Mouse (Mus musculus) kidney, adult 9 months (tissue): ENCODE data around the gene Slc30a3.

Experiments
- DNase-seq: peaks from one replicate; pipeline ENCODE4 v3.0.0; 2022

Slc30a3 gene

DNA sequence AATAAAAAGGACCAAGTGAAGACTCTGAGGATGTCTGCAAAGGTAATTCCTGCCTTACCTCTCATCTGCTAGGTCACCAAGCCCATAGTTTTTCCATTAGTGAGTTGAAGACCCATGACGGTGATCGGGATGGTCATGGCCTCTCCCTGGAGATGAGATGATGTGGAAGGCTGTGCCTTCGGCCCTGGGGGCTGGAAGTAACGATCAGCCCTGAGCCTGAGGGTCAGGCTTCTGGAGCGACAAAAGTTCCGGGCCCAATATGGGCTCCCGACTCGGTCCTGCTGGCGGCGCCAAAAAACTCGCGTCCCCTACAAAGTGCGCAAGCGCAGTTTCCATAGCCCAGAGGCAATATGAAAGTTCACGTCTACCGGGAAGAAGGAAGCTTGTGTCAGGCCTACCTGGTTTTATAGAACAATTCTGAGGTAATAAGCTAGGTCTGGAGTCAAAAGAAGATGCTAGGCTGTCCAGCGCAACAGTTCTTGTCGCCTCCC is at the start of gene Slc30a3:
Slc30a3 (minus strand) TSS at position 238 of the 491 bp plus-strand sequence.
- no peak for DNase-seq

- peak; percentile 93 for DNase-seq
Observed at GRCm38 (mm10) chr5:31154152-31154553, 46.1 kb upstream of the Slc30a3 start, which contains the start of gene Mpv17. Mpv17 (minus strand) TSS chr5:31154251.

GRCm38 (mm10) chr5:31153516-31154151 is 45.6 kb upstream of the Slc30a3 start:
- DNase-seq, result no peak

DNA sequence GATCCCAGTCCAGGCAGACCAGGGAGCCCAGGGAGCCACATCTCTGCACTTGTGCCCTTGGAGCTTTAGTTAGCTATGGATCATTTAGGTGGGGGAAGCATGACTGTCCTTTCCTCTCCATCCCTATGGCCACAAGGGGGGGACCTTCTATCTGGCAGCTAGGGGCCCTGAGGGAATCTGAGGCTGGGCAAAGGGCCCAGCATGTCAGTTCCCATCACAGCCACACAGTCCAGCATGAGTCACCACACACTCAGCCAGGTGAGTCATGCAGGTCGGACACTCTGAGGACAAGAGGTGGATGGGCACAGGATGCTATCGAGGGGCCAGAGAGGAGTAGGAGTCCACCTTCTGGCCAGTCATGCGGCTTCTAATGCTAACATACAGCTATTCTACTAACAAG is 43.7 kb upstream of the Slc30a3 start:
- no peak for DNase-seq

- no peak for DNase-seq
Observed at GRCm38 (mm10) chr5:31149781-31150180, 41.7 kb upstream of the Slc30a3 start.

- DNase-seq, result no peak
Observed at GRCm38 (mm10) chr5:31138968-31139425, 31.0 kb upstream of the Slc30a3 start.

DNA sequence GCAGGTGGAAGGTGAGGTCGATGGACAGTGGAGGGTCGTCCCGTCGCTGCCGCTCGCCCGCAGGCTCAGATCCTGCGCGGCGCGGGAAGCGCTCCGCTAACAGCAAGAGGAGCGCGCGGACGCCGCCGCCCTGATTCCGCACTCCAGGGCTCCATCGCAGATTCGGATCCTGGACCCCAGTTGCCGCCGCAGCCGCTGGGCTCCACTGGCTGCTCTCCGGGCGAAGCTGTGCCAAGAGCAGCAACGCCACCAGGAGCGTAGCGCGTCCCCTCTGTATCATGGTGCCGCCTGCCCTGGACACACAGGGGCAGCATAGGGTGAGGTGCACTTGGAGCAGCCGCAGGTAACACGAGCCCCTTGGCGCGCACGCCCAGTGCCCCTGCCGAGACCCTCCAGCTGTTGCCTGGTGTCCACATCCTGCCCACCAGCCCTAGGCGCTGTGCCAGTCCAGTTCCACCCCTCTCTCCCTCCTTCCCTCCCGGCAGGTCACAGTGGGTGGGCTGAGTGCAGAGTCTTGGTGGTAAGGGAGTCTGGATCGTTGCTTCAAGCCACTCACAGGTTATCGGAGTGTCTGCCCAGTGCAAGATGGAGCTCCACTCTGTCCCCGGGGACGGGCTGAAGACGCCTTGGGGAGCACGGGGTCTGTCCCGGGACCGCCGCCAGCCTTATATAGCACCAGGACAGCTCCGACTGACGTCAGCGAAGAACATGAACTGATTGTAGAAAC is 30.4 kb upstream of the Slc30a3 start, which contains the start of gene Ucn:
Ucn (minus strand) TSS at position 589 of the 727 bp plus-strand sequence.
- DNase-seq, result no peak

DNA sequence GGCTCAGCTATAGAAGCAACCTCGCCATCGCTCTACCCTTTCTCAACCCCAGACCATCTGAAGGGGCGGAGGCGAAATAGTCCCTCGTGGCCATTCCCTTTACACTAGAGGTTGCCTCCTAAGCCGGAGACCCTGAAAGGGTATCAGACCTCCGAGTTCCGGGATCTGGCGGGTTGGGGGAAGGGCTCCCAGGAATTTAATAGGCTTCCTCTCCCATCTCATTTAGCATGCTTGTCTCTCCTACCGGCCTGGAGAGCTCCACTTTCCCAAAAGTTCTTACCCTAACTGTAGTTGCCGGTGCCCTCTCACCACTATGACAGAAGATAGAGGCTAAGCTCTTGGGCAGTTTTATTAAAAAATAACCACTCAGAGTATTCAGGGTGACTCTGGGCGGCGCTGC is 29.6 kb upstream of the Slc30a3 start:
- no peak for DNase-seq

GRCm38 (mm10) chr5:31136730-31137424 is 28.8 kb upstream of the Slc30a3 start:
- no peak for DNase-seq

- no peak for DNase-seq
Observed at GRCm38 (mm10) chr5:31126050-31126449, 18.0 kb upstream of the Slc30a3 start.

DNA sequence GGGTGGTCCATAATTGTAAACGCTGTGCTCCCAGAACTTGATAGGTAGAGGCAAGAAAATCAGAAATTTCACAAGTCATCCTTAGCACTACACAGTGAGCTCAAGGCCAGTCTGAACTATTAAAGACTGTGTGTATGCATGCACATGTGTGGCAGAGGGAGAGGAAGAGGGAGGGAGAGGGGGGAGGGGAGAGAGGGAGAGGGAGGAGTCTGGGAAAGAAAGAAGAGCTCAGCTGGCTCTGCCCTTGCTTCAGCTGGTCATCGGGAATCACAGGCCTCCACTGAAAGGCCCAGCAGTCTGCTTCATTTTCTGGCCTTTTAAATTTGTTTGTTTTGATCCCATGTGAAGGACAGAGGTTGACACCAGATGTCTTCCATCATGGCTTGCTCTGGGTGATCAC is 15.4 kb upstream of the Slc30a3 start:
- no peak for DNase-seq

DNA sequence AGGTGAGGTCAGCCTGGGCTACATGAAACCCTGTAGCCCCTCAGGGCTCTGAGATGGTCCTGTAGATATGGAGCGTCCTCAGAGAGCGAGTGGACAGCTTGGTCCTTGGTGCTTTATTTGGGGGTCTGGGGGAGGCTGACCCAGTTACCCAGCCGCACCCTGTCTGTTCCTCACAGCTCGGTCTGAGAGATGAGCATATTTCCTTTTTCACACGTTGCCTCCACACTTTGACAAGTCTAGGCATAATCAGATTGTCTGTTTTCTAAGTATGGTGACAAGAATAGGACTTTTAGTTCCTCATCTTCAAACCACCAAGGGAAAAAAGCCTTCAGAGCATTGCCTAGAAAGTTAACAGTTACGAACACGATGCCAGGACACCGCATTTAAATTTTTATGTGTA is 13.1 kb upstream of the Slc30a3 start:
- no peak for DNase-seq

DNA sequence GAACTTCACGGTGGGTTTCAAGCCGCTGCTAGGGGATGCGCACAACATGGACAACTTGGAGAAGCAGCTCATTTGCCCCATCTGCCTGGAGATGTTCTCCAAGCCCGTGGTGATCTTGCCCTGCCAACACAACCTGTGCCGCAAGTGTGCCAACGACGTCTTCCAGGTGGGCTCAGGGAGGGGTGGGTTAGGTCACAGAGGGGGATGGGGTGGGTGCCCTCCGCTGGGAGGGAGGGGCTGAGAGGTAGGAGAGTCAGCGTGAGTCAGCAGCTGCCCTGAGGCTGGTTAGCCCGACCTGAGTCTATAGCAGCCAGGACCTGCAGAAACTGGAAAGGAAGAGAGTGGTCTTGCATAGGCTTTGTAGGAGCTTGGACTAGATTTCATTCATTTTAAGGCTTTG is 8.9 kb upstream of the Slc30a3 start:
- no peak for DNase-seq

DNA sequence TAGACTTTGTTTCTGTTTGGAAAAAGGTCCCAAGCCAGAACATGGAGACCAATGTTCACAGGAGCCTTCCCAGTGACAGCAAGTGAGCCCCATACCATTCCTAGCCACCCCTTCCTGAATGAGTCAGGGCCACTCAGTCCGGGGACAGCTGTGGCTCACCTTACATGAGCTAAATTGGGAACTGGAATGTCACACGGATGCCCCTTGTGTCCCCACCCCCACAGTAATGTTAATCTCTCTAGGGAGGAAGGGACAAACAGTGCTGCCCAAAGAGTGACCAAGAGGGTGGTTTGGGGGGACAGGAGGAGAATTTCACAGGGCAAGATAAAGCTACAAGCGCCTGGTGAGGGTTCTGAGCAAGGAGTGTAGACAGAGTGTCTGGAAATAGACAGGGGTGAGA is 8.3 kb upstream of the Slc30a3 start, which contains the start of gene Trim54:
Trim54 (plus strand) TSS at position 359 of the 400 bp plus-strand sequence.
- no peak for DNase-seq

DNA sequence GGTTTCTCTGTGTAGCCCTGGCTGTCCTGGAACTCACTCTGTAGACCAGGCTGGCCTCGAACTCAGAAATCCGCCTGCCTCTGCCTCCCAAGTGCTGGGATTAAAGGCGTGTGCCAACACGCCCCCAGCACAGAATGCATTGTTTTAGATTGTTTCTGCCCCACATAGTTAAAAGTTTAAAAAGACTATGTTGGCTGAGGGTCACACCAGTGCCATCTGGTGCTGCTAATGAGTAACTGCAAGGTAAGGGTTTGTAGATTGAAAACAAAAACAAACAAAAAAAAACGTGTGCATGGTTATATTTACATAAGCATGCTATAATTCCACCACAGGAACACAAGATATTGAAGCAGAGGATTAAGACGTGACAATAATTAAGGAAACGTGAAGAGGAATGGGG is 2.7 kb upstream of the Slc30a3 start:
- peak; percentile 9 for DNase-seq

DNA sequence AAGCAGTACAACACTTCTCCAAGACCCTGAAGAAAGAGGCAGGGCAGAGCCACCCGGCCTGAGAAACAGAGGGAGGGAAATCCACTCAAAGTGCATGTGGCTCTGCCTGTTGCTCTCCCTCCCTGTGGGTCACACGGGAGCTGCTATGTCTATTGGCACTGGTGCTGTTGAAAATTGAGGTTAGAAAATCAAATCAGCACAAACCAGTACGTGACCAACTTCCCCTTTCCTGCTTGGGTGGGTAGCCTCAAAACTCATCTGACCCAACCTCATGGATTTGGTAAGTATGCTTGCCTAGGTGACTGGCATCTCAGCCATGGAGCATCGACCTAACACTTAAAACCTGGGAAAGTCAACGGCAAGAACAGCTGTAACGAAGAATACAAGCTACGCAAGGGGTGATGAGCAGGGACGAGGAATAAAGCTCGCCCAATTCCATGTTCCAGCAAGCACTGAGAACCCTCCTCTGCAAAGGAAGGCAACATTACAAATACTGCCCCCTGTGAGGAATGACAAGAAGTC is 2.2 kb downstream of the Slc30a3 start, which contains the start of gene Dnajc5g:
Dnajc5g (plus strand) TSS at position 472 of the 522 bp plus-strand sequence.
- DNase-seq, result no peak

DNA sequence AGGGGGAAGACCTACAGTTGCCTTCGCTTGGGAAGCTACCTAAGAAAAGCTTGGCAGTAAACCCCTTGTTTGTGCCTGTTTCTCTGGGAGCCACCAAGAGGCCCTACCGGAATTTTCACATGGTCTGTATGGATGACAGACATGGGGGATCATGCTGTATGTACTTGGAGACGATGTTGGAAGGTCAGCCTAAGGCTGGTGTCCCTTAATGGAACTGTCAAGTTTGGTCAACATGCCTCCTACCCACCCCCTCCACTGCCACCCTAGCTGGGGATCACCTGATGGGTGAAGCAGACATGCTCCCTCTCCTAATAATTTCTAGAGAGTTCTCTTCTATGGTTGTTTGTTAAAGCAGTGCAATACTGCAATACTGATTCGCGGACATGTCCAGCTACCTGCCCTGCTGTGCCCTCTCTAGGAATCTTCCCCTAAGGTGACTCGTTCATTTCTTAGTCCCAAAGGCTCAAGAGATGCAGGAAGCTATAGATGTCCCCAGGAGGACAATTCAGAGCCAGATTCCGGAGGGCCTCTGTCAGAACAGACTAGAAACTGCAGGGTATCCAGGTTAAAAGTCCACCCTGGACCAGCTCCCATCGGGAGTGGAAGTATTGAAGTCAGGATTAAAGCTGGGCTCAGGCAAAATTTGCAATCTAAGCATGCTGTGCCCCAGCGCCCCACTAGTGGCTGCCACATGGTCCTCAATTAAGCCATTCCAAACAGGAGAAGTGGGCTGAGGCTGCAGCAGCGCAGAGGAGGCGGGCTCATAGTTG is 12.1 kb downstream of the Slc30a3 start:
- no peak for DNase-seq

DNA sequence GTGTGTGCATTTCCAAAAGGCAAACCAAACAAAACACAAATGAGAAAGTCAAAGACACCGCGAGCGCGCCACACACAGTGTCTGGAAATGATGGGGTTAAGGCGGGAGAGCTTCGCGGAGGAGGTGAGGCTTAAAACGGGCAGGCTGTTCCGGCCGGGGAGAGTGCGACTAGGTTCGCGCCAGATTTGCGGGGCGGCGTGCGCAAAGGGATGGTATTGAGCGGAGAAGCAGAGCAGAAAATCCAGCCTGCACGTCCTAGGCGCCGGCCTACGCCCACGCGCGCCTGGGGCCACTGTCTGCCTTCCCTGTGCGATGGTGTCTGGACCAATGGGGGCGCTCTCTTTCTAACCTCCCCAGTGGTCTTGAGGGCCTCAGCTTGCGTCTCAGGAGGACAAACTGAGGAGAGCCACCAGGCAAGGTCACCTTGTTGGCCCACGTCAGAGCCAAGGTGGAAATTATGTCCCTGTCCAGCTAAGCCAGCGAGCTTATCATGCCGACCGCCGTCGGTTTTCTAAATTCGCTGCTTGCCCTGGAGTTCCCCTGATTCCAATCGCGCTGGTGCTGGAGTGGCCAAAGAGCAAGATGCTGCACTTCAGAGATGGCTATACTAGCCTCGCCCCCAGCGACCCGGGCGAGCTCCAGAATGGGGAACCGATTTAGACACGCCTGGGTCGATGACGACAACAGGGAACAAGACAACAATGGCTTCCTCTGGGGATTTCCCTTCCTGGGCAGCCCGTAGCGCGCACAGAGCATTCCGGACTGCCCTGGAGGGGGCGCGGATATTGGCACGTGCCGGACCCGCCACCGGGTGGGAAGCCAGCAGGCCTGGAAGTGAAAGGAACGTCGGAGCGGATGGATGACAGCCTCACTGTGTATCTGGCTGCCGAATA is 13.0 kb downstream of the Slc30a3 start:
- DNase-seq, result peak; percentile 44

GRCm38 (mm10) chr5:31094100-31094798 is 13.8 kb downstream of the Slc30a3 start:
- no peak for DNase-seq
